Mouse (Mus musculus): ENCODE measurements at regions not wholly inside any gene's neighbourhood (a gene's known extent, or its start where the extent isn't known, plus 50 kb on each side); places are given as distances from the start of the nearest gene placed in this dataset.

DNA sequence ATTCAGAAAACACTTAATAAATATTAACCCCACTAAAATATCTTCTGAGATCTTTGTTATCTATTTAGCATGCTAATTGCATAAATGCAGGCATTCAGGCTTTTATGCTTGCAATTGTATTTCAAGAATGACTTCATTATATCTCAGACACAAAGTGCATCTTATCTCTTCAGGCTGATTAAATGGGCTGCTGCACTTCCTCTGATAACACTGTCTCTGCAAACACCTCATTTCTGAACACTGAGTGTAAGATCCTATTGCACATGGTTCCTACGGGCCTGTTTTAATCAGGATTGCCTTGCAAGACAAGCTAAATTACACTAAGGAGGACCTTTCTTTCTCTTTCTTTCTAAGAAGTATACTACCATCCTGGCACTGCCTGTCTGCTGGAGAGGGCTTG, 157.1 kb upstream of the Ankrd50 start:
- Histone ChIP-seq H3K4me2 (no peak overlapping the region), H3K9ac (no peak overlapping the region), H3K4me1 (no peaks in the 10 kb centered on the region), H3K27ac (no peak overlapping the region), H3K27me3 (no peaks in the 10 kb centered on the region), H3K4me3 (no peak overlapping the region), H3K9me3 (no peaks in the 10 kb centered on the region), H3K36me3 (no peaks in the 10 kb centered on the region)
- ATAC-seq (ENCODE audit: borderline replicate concordance, extremely low read depth, low FRiP score, low TSS enrichment) = no peak
- WGBS = 20% methylated on average over 1 of the region's 1 CpGs

GRCm38 (mm10) chr3:38636806-38637205, 152.2 kb upstream of the Ankrd50 start:
- WGBS = 73% methylated on average over 4 of the region's 4 CpGs
- no peaks in the 10 kb centered on the region for H3K4me1 ChIP-seq
- no peak overlapping the region for H3K4me2 ChIP-seq
- no peak overlapping the region for H3K4me3 ChIP-seq
- H3K36me3 ChIP-seq = no peaks in the 10 kb centered on the region
- no peak overlapping the region for H3K27ac ChIP-seq
- H3K9ac ChIP-seq = no peak overlapping the region
- no peak for ATAC-seq (ENCODE audit: borderline replicate concordance, extremely low read depth, low FRiP score, low TSS enrichment)
- no peaks in the 10 kb centered on the region for H3K9me3 ChIP-seq
- no peaks in the 10 kb centered on the region for H3K27me3 ChIP-seq

GRCm38 (mm10) chr3:38633347-38633746, 148.7 kb upstream of the Ankrd50 start:
- ATAC-seq (ENCODE audit: borderline replicate concordance, extremely low read depth, low FRiP score, low TSS enrichment) = no peak
- Histone ChIP-seq H3K27me3 (no peaks in the 10 kb centered on the region), H3K9ac (no peak overlapping the region), H3K36me3 (no peaks in the 10 kb centered on the region), H3K4me1 (no peaks in the 10 kb centered on the region), H3K9me3 (no peaks in the 10 kb centered on the region), H3K4me3 (no peak overlapping the region), H3K27ac (no peak overlapping the region), H3K4me2 (no peak overlapping the region)
- WGBS = 54% methylated on average over 7 of the region's 7 CpGs

DNA sequence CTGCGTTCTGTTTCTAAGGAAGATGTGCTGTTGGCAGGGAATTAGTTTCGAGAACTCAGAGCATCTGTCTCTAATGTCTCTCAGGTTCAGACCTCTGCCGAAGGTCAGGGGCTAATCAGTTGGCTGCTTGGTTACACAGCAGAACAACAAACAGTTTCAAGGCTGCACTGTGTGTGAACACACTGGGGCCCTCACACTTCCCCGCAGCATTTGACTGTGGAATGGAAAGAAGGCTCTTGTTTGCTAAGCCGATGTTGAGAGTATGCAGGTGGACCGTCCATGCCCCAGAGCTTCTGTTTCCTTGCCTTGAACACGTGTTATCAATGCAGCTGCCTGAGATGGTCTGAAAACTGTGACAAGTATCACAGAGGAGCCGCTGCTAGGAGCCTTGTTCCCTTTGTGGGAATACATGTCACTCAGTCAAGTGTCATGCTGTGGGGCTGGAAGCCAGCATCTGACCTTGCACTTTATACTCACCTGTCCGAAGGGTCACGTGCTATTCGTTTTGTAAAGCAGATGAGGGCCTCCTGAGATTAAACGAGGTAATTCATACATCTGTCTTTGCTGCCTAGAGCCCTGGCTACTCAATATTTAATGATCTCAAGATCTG, 141.0 kb upstream of the Ankrd50 start:
- no peaks in the 10 kb centered on the region for H3K27me3 ChIP-seq
- no peaks in the 10 kb centered on the region for H3K36me3 ChIP-seq
- H3K9me3 ChIP-seq = no peaks in the 10 kb centered on the region
- H3K4me2 ChIP-seq = no peak overlapping the region
- no peak overlapping the region for H3K27ac ChIP-seq
- H3K4me3 ChIP-seq = no peak overlapping the region
- WGBS = 36% methylated on average over 12 of the region's 12 CpGs
- ATAC-seq (ENCODE audit: borderline replicate concordance, extremely low read depth, low FRiP score, low TSS enrichment) = no peak
- no peak overlapping the region for H3K9ac ChIP-seq
- no peaks in the 10 kb centered on the region for H3K4me1 ChIP-seq

GRCm38 (mm10) chr3:38617989-38618388, 133.3 kb upstream of the Ankrd50 start:
- Histone ChIP-seq H3K27me3 (no peaks in the 10 kb centered on the region), H3K36me3 (no peaks in the 10 kb centered on the region), H3K4me3 (no peak overlapping the region), H3K9me3 (no peaks in the 10 kb centered on the region), H3K27ac (no peak overlapping the region), H3K9ac (no peak overlapping the region), H3K4me1 (0 out of 2 replicates have a peak, but pooled peaks cover 3% of the 10 kb centered on the region), H3K4me2 (no peak overlapping the region)
- no peak for ATAC-seq (ENCODE audit: borderline replicate concordance, extremely low read depth, low FRiP score, low TSS enrichment)
- 36% methylated on average over 3 of the region's 3 CpGs for WGBS

- Histone ChIP-seq H3K27ac (no peak overlapping the region), H3K36me3 (no peaks in the 10 kb centered on the region), H3K4me3 (no peak overlapping the region), H3K9ac (no peak overlapping the region), H3K4me2 (no peak overlapping the region), H3K27me3 (no peaks in the 10 kb centered on the region), H3K4me1 (0 out of 2 replicates have a peak, but pooled peaks cover 3% of the 10 kb centered on the region), H3K9me3 (no peaks in the 10 kb centered on the region)
- WGBS = 70% methylated on average over 8 of the region's 8 CpGs
- ATAC-seq (ENCODE audit: borderline replicate concordance, extremely low read depth, low FRiP score, low TSS enrichment) = no peak
Measured at GRCm38 (mm10) chr3:38617217-38617616, 132.6 kb upstream of the Ankrd50 start.

GRCm38 (mm10) chr3:38613706-38614105, 129.1 kb upstream of the Ankrd50 start:
- Histone ChIP-seq H3K4me3 (no peak overlapping the region), H3K9ac (no peak overlapping the region), H3K4me2 (no peak overlapping the region), H3K27ac (no peak overlapping the region), H3K4me1 (0 out of 2 replicates have a peak, but pooled peaks cover 6% of the 10 kb centered on the region), H3K36me3 (no peaks in the 10 kb centered on the region), H3K9me3 (no peaks in the 10 kb centered on the region), H3K27me3 (no peaks in the 10 kb centered on the region)
- 78% methylated on average over 6 of the region's 6 CpGs for WGBS
- ATAC-seq (ENCODE audit: borderline replicate concordance, extremely low read depth, low FRiP score, low TSS enrichment) = no peak

DNA sequence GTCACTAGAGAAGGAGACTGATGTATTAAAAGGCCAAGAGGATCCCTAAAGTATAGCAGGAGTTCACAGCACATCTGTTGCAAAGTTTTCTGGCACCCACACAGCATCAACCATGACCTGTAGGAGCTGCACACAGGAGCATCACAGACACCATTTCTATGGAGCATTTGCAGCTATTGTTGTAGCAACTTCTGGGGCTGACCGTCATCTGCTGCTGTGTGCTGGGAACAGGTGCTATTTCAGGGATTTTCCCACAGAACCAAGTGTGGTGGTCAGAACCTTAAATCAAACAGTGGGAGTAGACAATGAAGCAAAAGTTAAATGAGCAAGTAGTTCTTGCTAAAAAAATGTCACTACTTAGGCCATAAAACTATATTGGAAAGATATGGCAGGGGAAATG, 106.9 kb upstream of the Ankrd50 start:
- Histone ChIP-seq H3K9ac (no peak overlapping the region), H3K27me3 (no peaks in the 10 kb centered on the region), H3K4me1 (no peaks in the 10 kb centered on the region), H3K36me3 (no peaks in the 10 kb centered on the region), H3K4me3 (no peak overlapping the region), H3K4me2 (no peak overlapping the region), H3K27ac (no peak overlapping the region), H3K9me3 (no peaks in the 10 kb centered on the region)
- ATAC-seq (ENCODE audit: borderline replicate concordance, extremely low read depth, low FRiP score, low TSS enrichment) = no peak
- WGBS = 93% methylated on average over 1 of the region's 1 CpGs

DNA sequence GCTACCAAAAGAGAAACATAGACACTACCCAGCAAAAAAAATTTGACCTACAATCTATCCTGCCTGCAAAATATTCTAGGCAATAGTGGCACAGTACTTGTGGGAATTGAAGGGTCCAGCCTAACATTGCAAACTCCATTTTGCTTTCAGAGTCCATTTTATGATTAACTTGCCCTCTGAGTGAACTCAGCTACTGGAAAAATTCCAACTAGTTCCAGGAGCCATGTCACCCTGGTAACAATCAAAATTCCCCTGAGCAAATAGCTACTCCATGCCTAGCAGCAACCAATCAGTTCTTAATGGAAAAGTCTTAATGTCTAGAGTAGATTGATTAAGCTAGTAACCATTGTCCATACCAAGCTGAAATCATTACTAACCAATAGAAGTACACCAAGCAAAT, 104.3 kb upstream of the Ankrd50 start:
- H3K4me3 ChIP-seq = no peak overlapping the region
- H3K9me3 ChIP-seq = no peaks in the 10 kb centered on the region
- H3K9ac ChIP-seq = no peak overlapping the region
- no peaks in the 10 kb centered on the region for H3K27me3 ChIP-seq
- H3K36me3 ChIP-seq = no peaks in the 10 kb centered on the region
- no peaks in the 10 kb centered on the region for H3K4me1 ChIP-seq
- H3K27ac ChIP-seq = no peak overlapping the region
- no peak for ATAC-seq (ENCODE audit: borderline replicate concordance, extremely low read depth, low FRiP score, low TSS enrichment)
- H3K4me2 ChIP-seq = no peak overlapping the region

- no peak for ATAC-seq (ENCODE audit: borderline replicate concordance, extremely low read depth, low FRiP score, low TSS enrichment)
- H3K27ac ChIP-seq = no peak overlapping the region
- H3K4me1 ChIP-seq = no peaks in the 10 kb centered on the region
- H3K9ac ChIP-seq = no peak overlapping the region
- H3K9me3 ChIP-seq = no peaks in the 10 kb centered on the region
- 53% methylated on average over 5 of the region's 5 CpGs for WGBS
- no peaks in the 10 kb centered on the region for H3K27me3 ChIP-seq
- H3K36me3 ChIP-seq = no peaks in the 10 kb centered on the region
- H3K4me2 ChIP-seq = no peak overlapping the region
- no peak overlapping the region for H3K4me3 ChIP-seq
Measured at GRCm38 (mm10) chr3:38585509-38585908, 100.9 kb upstream of the Ankrd50 start.

- no peak overlapping the region for H3K27ac ChIP-seq
- H3K4me3 ChIP-seq = no peak overlapping the region
- no peaks in the 10 kb centered on the region for H3K27me3 ChIP-seq
- no peak overlapping the region for H3K4me2 ChIP-seq
- no peaks in the 10 kb centered on the region for H3K4me1 ChIP-seq
- H3K9me3 ChIP-seq = no peaks in the 10 kb centered on the region
- ATAC-seq (ENCODE audit: borderline replicate concordance, extremely low read depth, low FRiP score, low TSS enrichment) = no peak
- no peaks in the 10 kb centered on the region for H3K36me3 ChIP-seq
- no peak overlapping the region for H3K9ac ChIP-seq
- 63% methylated on average over 1 of the region's 1 CpGs for WGBS
Measured at GRCm38 (mm10) chr3:38579781-38580180, 95.1 kb upstream of the Ankrd50 start.

DNA sequence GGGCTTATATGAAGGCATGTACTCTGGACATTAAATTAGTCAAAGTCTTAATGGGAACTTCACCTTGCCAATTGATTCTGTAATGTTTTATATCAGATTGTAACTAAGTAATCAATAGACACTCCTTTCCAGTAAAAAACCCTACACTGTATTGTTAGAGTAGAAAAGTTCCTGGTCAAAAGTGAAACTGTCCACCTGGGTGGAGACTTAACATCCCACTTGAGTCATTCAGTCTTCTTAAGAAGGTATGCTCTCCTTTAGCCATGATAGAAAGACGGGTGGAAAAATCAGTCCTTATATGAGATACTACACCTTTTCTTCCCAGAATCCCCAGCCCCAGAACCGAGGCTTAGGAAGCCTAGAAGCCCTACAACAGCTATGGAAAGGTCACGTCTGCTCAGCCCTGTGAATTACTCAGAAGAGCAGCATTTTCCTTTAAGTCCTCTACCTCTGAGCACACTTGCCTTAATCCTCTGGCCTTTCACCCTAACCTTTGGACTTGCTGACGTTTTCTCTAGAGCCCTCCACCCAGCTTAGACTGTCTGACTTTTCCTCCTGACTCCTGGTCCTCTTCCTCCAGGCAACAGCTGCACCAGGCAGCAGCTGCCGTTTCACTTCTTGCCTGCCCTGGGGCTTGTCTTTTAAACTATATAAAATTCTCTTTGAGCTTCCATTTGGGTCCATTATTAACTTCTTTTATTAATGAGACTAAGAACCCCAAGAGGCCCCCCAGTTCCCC, 93.4 kb upstream of the Ankrd50 start:
- WGBS = 43% methylated on average over 5 of the region's 5 CpGs
- Histone ChIP-seq H3K9ac (no peak overlapping the region), H3K36me3 (no peaks in the 10 kb centered on the region), H3K27ac (no peak overlapping the region), H3K27me3 (no peaks in the 10 kb centered on the region), H3K4me3 (no peak overlapping the region), H3K4me1 (peaks cover under 1% of the 10 kb centered on the region; the same call in 1 of the 2 replicates), H3K4me2 (no peak overlapping the region), H3K9me3 (no peaks in the 10 kb centered on the region)
- no peak for ATAC-seq (ENCODE audit: borderline replicate concordance, extremely low read depth, low FRiP score, low TSS enrichment)

Measured in lung, embryonic 15.5 days (tissue).